Mouse (Mus musculus): ENCODE measurements around the gene Kat6b. TPM values are rescaled to one million over a fixed set of nuclear protein-coding genes. Genes with fewer than 3 reads are reported as not detected.
"Not testable (repeated sequence)": the region's sequence is repeated elsewhere in the genome, so short reads cannot be mapped to it uniquely, and the experiment has no call there.

The Kat6b gene
- polyA plus RNA-seq, 1 experiment from 2014 or later, result 12.5 TPM

- ATAC-seq (ENCODE audit: insufficient read depth, low FRiP score, low read depth), result no peak
- Histone ChIP-seq H3K27me3 (replicated peaks) (no peaks in the 10 kb centered on the region), H3K9me3 (no peaks in the 10 kb centered on the region), H3K27ac (no peak overlapping the region), H3K4me2 (no peak overlapping the region), H3K36me3 (no peaks in the 10 kb centered on the region), H3K9ac (no peak overlapping the region), H3K4me1 (no peaks in the 10 kb centered on the region), H3K4me3 (replicated peaks) (no peak overlapping the region)
- 87% methylated on average over 3 of the region's 3 CpGs for WGBS
Measured at GRCm38 (mm10) chr14:21485961-21486520, 4.8 kb downstream of the Kat6b start.

DNA sequence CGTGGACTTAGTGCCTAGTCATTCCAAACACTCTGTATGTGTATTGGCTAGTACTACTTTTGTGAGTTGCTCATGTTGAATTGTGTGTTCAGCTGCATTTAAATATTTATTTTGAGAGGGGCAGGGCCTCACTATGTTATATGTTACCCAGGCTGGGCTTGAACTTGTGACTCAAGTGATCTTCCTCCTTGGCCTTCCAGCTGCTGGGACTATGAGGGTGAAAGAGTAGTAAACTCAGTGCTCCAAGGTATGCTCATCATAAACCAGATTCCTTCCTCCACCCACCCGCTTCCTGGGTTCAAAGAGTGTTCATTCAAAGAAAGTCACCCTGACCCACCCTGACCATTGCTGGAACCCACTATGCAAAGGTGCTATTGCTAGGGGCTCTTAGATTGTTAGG is 5.9 kb downstream of the Kat6b start:
- H3K9ac ChIP-seq; H3K4me2 ChIP-seq; H3K36me3 ChIP-seq; H3K4me1 ChIP-seq; H3K27ac ChIP-seq; H3K9me3 ChIP-seq; H3K27me3 ChIP-seq (replicated peaks); ATAC-seq (ENCODE audit: insufficient read depth, low FRiP score, low read depth); H3K4me3 ChIP-seq (replicated peaks): not testable (repeated sequence)
- 84% methylated on average over 2 of the region's 2 CpGs for WGBS

GRCm38 (mm10) chr14:21488426-21489115 is 7.3 kb downstream of the Kat6b start:
- not testable (repeated sequence) for ATAC-seq (ENCODE audit: insufficient read depth, low FRiP score, low read depth); H3K9ac ChIP-seq; H3K27ac ChIP-seq

GRCm38 (mm10) chr14:21489116-21489485 is 7.9 kb downstream of the Kat6b start:
- H3K36me3 ChIP-seq, result no peaks in the 10 kb centered on the region
- no peak for ATAC-seq (ENCODE audit: insufficient read depth, low FRiP score, low read depth)
- H3K4me2 ChIP-seq, result no peak overlapping the region
- no peak overlapping the region for H3K4me3 ChIP-seq (replicated peaks)
- no peak overlapping the region for H3K9ac ChIP-seq
- WGBS, result 74% methylated on average over 3 of the region's 3 CpGs
- no peaks in the 10 kb centered on the region for H3K9me3 ChIP-seq
- H3K4me1 ChIP-seq, result no peaks in the 10 kb centered on the region
- no peaks in the 10 kb centered on the region for H3K27me3 ChIP-seq (replicated peaks)
- H3K27ac ChIP-seq, result no peak overlapping the region

More at GRCm38 (mm10) chr14:21488426-21489115, 7.3 kb downstream of the Kat6b start:
- H3K4me1 ChIP-seq; H3K27me3 ChIP-seq (replicated peaks); H3K36me3 ChIP-seq; H3K4me2 ChIP-seq; H3K9me3 ChIP-seq; H3K4me3 ChIP-seq (replicated peaks): not testable (repeated sequence)
- WGBS, result 80% methylated on average over 8 of the region's 9 CpGs

DNA sequence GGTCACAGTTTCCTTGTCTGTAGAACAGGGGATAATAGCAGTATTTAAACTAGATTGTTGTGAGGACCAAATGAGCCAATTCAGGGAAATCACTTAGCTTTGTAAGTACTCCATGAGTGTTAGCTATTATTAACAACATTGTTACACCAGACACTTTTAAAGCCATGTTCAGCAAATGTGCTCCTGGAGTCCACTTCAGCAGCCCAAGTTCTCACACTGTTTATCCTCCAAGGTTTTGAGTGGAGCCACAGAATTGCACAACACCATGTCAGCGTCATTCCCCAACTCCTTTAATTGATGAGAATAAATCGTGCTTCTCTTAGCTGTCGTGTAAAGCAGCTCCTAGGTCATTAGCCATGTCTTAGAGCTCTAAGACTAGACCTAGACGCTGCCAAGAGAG is 8.9 kb downstream of the Kat6b start:
- H3K4me2 ChIP-seq, result no peak overlapping the region
- H3K9me3 ChIP-seq, result no peaks in the 10 kb centered on the region
- no peak overlapping the region for H3K4me3 ChIP-seq (replicated peaks)
- H3K9ac ChIP-seq, result no peak overlapping the region
- WGBS, result 59% methylated on average over 4 of the region's 4 CpGs
- no peaks in the 10 kb centered on the region for H3K4me1 ChIP-seq
- H3K36me3 ChIP-seq, result no peaks in the 10 kb centered on the region
- no peak overlapping the region for H3K27ac ChIP-seq
- no peak for ATAC-seq (ENCODE audit: insufficient read depth, low FRiP score, low read depth)
- H3K27me3 ChIP-seq (replicated peaks), result no peaks in the 10 kb centered on the region

DNA sequence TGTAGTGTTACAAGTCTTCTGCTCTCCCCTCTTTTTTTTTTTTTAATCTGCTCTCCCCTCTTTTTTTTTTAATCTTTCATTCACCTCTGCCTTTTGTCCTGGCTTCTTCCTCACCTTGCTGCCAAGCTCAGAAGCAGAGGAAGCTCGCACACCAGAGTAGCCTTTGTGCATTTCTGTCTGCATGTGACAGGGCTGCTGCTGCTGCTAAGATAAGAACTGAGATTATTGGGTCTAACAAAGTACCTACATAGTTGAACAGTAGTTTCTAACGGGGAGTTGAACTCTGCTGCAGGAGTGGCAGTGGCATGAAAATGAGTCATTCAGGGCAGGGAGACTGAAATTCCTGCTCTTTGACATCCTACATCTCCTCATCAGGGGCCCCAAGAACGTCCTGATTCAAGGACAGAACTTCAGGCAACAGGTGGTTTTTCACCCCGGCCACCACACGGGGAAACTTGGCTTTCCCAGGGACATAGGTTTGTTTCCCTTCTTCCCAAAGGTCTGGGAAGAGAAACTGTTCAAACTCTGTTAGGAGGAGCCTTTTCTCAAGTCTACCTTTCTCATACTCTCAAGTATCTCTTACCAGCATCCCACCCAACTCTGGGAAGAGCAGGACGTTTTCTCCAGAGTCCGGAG is 17.2 kb downstream of the Kat6b start:
- H3K36me3 ChIP-seq, result no peaks in the 10 kb centered on the region
- H3K4me2 ChIP-seq, result peak overlapping the region; percentile 88
- H3K9ac ChIP-seq, result peak overlapping the region; percentile 80
- ATAC-seq (ENCODE audit: insufficient read depth, low FRiP score, low read depth), result no peak
- H3K4me3 ChIP-seq (replicated peaks), result peak overlapping the region; percentile 90
- H3K27me3 ChIP-seq (replicated peaks), result no peaks in the 10 kb centered on the region
- H3K9me3 ChIP-seq, result no peaks in the 10 kb centered on the region
- peaks cover 17% of the 10 kb centered on the region for H3K4me1 ChIP-seq
- WGBS, result 4% methylated on average over 7 of the region's 7 CpGs
- H3K27ac ChIP-seq, result peak overlapping the region; percentile 97

DNA sequence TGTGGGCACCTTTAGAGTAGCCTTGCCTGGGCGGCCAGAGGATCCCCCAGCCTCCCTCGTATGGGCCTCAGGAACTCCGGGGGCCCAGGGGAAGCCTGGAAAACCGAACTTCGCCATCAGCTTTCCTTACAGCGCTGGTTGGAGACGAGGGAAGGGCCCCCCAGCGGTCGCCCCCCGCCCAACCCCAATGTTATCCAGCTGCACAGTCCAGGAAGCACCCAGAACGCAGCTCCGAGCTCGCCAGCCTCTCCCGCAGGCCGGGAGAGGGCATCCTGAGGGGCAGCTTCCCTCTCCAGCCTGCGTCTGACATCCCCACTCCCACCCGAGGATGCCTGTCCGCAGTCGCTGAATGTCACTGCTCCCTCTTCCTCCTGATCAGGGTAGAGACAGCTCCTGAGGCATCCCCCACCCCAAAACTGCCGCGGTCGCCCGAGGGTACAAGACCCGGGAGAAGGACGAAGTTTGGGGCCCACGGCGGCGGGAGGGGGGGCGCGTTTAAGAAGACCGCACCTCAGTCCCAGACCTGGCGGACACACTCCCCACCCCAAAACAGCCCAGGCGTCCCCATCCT is 17.9 kb downstream of the Kat6b start:
- Histone ChIP-seq H3K9me3 (no peaks in the 10 kb centered on the region), H3K4me2 (peak overlapping the region; percentile 88), H3K9ac (peak overlapping the region; percentile 80), H3K27me3 (replicated peaks) (no peaks in the 10 kb centered on the region), H3K27ac (peak overlapping the region; percentile 97), H3K4me3 (replicated peaks) (peak overlapping the region; percentile 90), H3K36me3 (no peaks in the 10 kb centered on the region), H3K4me1 (peaks cover 17% of the 10 kb centered on the region)
- ATAC-seq (ENCODE audit: insufficient read depth, low FRiP score, low read depth), result no peak
- WGBS, result under 1% methylated on average over 32 of the region's 33 CpGs

DNA sequence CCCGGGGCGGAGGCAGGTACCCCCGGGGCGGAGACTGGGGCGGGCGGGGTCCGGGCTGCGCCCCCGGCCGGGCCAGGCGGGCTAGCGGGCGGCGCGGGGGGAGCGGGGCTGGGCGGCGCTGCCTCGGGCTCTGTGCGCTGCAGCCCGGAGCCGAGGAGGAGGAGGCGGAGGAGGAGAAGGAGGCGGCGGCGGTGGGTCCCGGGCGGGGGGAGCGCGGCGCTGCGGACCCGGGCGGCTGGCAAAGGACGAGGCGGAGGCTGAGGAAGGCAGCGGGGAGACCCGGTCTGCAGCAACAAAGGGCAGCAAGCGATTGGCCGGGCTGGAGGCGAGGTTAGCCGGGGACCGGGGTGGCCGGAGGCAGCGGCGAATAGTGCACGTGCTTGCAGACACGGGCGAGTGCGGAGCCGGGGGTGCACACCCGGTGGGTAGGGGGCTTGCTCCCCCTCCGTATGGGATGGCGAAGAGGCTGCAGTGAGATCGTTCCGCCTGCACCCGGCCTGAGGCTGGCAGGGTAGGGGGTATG is 18.5 kb downstream of the Kat6b start:
- peaks cover 17% of the 10 kb centered on the region for H3K4me1 ChIP-seq
- peak overlapping the region; percentile 88 for H3K4me2 ChIP-seq
- peak overlapping the region; percentile 97 for H3K27ac ChIP-seq
- peak overlapping the region; percentile 90 for H3K4me3 ChIP-seq (replicated peaks)
- H3K36me3 ChIP-seq, result no peaks in the 10 kb centered on the region
- peak overlapping the region; percentile 80 for H3K9ac ChIP-seq
- H3K27me3 ChIP-seq (replicated peaks), result no peaks in the 10 kb centered on the region
- WGBS, result under 1% methylated on average over 53 of the region's 57 CpGs
- no peaks in the 10 kb centered on the region for H3K9me3 ChIP-seq
- no peak; the same call in 1 of the 2 replicates for ATAC-seq (ENCODE audit: insufficient read depth, low FRiP score, low read depth)

- Histone ChIP-seq H3K9ac (peak overlapping the region; percentile 80), H3K4me2 (peak overlapping the region; percentile 88), H3K9me3 (no peaks in the 10 kb centered on the region), H3K36me3 (no peaks in the 10 kb centered on the region), H3K4me3 (replicated peaks) (peak overlapping the region; percentile 90), H3K27me3 (replicated peaks) (no peaks in the 10 kb centered on the region), H3K4me1 (peaks cover 17% of the 10 kb centered on the region), H3K27ac (peak overlapping the region; percentile 98)
- under 1% methylated on average over 75 of the region's 75 CpGs for WGBS
- peak; percentile 96 for ATAC-seq (ENCODE audit: insufficient read depth, low FRiP score, low read depth)
Measured at GRCm38 (mm10) chr14:21500154-21501047, 19.2 kb downstream of the Kat6b start.

- H3K4me1 ChIP-seq, result peaks cover 17% of the 10 kb centered on the region
- no peaks in the 10 kb centered on the region for H3K27me3 ChIP-seq (replicated peaks)
- no peaks in the 10 kb centered on the region for H3K9me3 ChIP-seq
- H3K36me3 ChIP-seq, result no peaks in the 10 kb centered on the region
- 2% methylated on average over 36 of the region's 38 CpGs for WGBS
- ATAC-seq (ENCODE audit: insufficient read depth, low FRiP score, low read depth), result peak; percentile 7
- H3K9ac ChIP-seq, result peak overlapping the region; percentile 78; the same call in 1 of the 2 replicates
- H3K4me2 ChIP-seq, result peak overlapping the region; percentile 60
- H3K27ac ChIP-seq, result peak overlapping the region; percentile 98
- peak overlapping the region; percentile 90 for H3K4me3 ChIP-seq (replicated peaks)
Measured at GRCm38 (mm10) chr14:21501048-21501657, 19.9 kb downstream of the Kat6b start.

DNA sequence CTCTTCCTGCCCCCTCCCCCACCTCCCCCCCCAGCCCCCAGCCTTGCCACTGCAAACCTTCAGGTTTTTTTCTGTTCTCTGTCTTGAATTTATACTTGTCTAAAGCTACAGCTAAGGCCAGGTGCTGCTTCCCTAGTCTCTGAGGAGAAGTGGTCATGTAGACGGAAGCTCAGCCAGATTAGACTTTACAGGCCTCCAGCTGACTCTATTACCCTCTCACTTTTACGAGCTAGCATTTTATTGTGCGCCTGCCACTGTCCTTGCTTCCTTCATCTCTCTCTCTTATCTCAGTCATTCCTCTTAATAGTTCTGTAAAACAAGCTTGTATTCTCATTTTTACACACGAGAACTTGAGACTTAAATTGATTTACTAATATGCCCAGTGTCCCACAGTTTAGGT is 23.8 kb downstream of the Kat6b start:
- Histone ChIP-seq H3K9me3 (no peaks in the 10 kb centered on the region), H3K27me3 (replicated peaks) (no peaks in the 10 kb centered on the region), H3K4me2 (no peak overlapping the region), H3K4me1 (peaks cover 9% of the 10 kb centered on the region), H3K27ac (0 out of 2 replicates have a peak overlapping the region, but pooled peaks have one; percentile 7), H3K4me3 (replicated peaks) (no peak overlapping the region), H3K36me3 (no peaks in the 10 kb centered on the region), H3K9ac (no peak overlapping the region)
- ATAC-seq (ENCODE audit: insufficient read depth, low FRiP score, low read depth), result no peak
- 49% methylated on average over 4 of the region's 4 CpGs for WGBS
